Mouse (Mus musculus) layer of hippocampus, postnatal 14 days (tissue): ENCODE data around the gene Smarca2. TPM values are rescaled to one million over a fixed set of nuclear protein-coding genes. Genes with fewer than 3 reads are reported as not detected.

Experiments
- DNase-seq, 2 experiments: peaks; one replicate each; pipeline ENCODE4 v3.0.0; 2021 to 2022; ENCODE audit warnings: low spot score in 2 of 2, mixed read lengths in 1 of 2
- total RNA-seq, 2 experiments: library from RNA; stranded (reverse); gene quantifications; 2 replicates each; pipeline ENCODE4 v1.2.3; 2021

Smarca2 gene
- total RNA-seq, 2 experiments from 2014 or later = 154 TPM

GRCm38 (mm10) chr19:26770592-26770991, 165.7 kb downstream of the Smarca2 start:
- DNase-seq = no peak

- no peak for DNase-seq
Measured at GRCm38 (mm10) chr19:26772051-26772583, 167.3 kb downstream of the Smarca2 start.

GRCm38 (mm10) chr19:26776066-26777025, 171.5 kb downstream of the Smarca2 start:
- no peak for DNase-seq

- DNase-seq = no peak
Measured at GRCm38 (mm10) chr19:26778199-26778598, 173.3 kb downstream of the Smarca2 start.

GRCm38 (mm10) chr19:26781209-26781608, 176.4 kb downstream of the Smarca2 start:
- no peak for DNase-seq

GRCm38 (mm10) chr19:26788446-26788845, 183.6 kb downstream of the Smarca2 start:
- no peak for DNase-seq

GRCm38 (mm10) chr19:26790386-26791346, 185.8 kb downstream of the Smarca2 start:
- no peak for DNase-seq

- DNase-seq = no peak
Measured at GRCm38 (mm10) chr19:26794315-26794714, 189.5 kb downstream of the Smarca2 start.

- DNase-seq = no peak
Measured at GRCm38 (mm10) chr19:26796006-26796405, 191.2 kb downstream of the Smarca2 start.

- DNase-seq = no peak
Measured at GRCm38 (mm10) chr19:26804401-26804800, 199.6 kb downstream of the Smarca2 start.

GRCm38 (mm10) chr19:26814629-26815028, 209.8 kb downstream of the Smarca2 start:
- no peak for DNase-seq

GRCm38 (mm10) chr19:26817901-26818300, 213.1 kb downstream of the Smarca2 start:
- DNase-seq = no peak
